Mouse (Mus musculus): ENCODE results near the gene Egln2. TPM values are rescaled to one million over a fixed set of nuclear protein-coding genes. Genes with fewer than 3 reads are reported as not detected.

Gene Egln2
- 92.3 and 94.7 TPM in 2 replicates for polyA plus RNA-seq (2015; fragmentation: Nextera tagmentation; extraction: Ambion mirVana)

GRCm38 (mm10) chr7:27166614-27167474, at the start of gene Egln2:
Gene Egln2, minus strand, starts transcription at chr7:27166802.
- H3K36me3 ChIP-seq, result peaks cover 16% of the 10 kb centered on the region
- H3K27me3 ChIP-seq (replicated peaks), result no peaks in the 10 kb centered on the region
- H3K4me1 ChIP-seq, result peaks cover 49% of the 10 kb centered on the region
- peak within 1 kb of the TSS; percentile 88 for H3K4me2 ChIP-seq
- H3K9me3 ChIP-seq (replicated peaks), result no peaks in the 10 kb centered on the region
- peak within 1 kb of the TSS; percentile 84 for H3K9ac ChIP-seq (replicated peaks)
- peak; percentile 89 for ATAC-seq (ENCODE audit: low FRiP score)
- WGBS, result 2% methylated on average over 61 of the region's 61 CpGs
- H3K4me3 ChIP-seq (replicated peaks), result peak within 1 kb of the TSS; percentile 75
- peak within 1 kb of the TSS; percentile 99 for H3K27ac ChIP-seq (replicated peaks)

GRCm38 (mm10) chr7:27212626-27213025, 46.0 kb upstream of the Egln2 start:
- H3K9me3 ChIP-seq (replicated peaks), result no peaks in the 10 kb centered on the region
- no peak overlapping the region for H3K4me3 ChIP-seq (replicated peaks)
- H3K9ac ChIP-seq (replicated peaks), result no peak overlapping the region
- H3K27ac ChIP-seq (replicated peaks), result no peak overlapping the region
- H3K36me3 ChIP-seq, result peaks cover 88% of the 10 kb centered on the region
- H3K27me3 ChIP-seq (replicated peaks), result no peaks in the 10 kb centered on the region
- ATAC-seq (ENCODE audit: low FRiP score), result no peak
- no peak overlapping the region for H3K4me2 ChIP-seq
- WGBS, result 91% methylated on average over 2 of the region's 2 CpGs
- H3K4me1 ChIP-seq, result no peaks in the 10 kb centered on the region

GRCm38 (mm10) chr7:27203730-27204449, 37.3 kb upstream of the Egln2 start:
- Histone ChIP-seq H3K9me3 (replicated peaks) (no peaks in the 10 kb centered on the region), H3K9ac (replicated peaks) (no peak overlapping the region), H3K4me3 (replicated peaks) (no peak overlapping the region), H3K4me1 (no peaks in the 10 kb centered on the region), H3K27ac (replicated peaks) (no peak overlapping the region), H3K36me3 (peaks cover 58% of the 10 kb centered on the region), H3K27me3 (replicated peaks) (no peaks in the 10 kb centered on the region), H3K4me2 (no peak overlapping the region)
- no peak for ATAC-seq (ENCODE audit: low FRiP score)
- WGBS, result 95% methylated on average over 8 of the region's 8 CpGs

- Histone ChIP-seq H3K4me2 (no peak overlapping the region), H3K4me3 (replicated peaks) (no peak overlapping the region), H3K4me1 (peaks cover 20% of the 10 kb centered on the region), H3K27me3 (replicated peaks) (no peaks in the 10 kb centered on the region), H3K27ac (replicated peaks) (no peak overlapping the region), H3K36me3 (peaks cover 21% of the 10 kb centered on the region), H3K9me3 (replicated peaks) (no peaks in the 10 kb centered on the region), H3K9ac (replicated peaks) (no peak overlapping the region)
- 97% methylated on average over 8 of the region's 8 CpGs for WGBS
- no peak for ATAC-seq (ENCODE audit: low FRiP score)
Observed at GRCm38 (mm10) chr7:27198779-27199178, 32.2 kb upstream of the Egln2 start.

GRCm38 (mm10) chr7:27198355-27198754, 31.8 kb upstream of the Egln2 start:
- no peaks in the 10 kb centered on the region for H3K27me3 ChIP-seq (replicated peaks)
- H3K9me3 ChIP-seq (replicated peaks), result no peaks in the 10 kb centered on the region
- H3K4me1 ChIP-seq, result peaks cover 24% of the 10 kb centered on the region
- H3K9ac ChIP-seq (replicated peaks), result no peak overlapping the region
- no peak for ATAC-seq (ENCODE audit: low FRiP score)
- no peak overlapping the region for H3K27ac ChIP-seq (replicated peaks)
- no peak overlapping the region for H3K4me2 ChIP-seq
- peaks cover 19% of the 10 kb centered on the region for H3K36me3 ChIP-seq
- no peak overlapping the region for H3K4me3 ChIP-seq (replicated peaks)

GRCm38 (mm10) chr7:27197634-27198033, 31.0 kb upstream of the Egln2 start:
- no peak overlapping the region for H3K9ac ChIP-seq (replicated peaks)
- H3K27ac ChIP-seq (replicated peaks), result no peak overlapping the region
- H3K4me1 ChIP-seq, result peaks cover 32% of the 10 kb centered on the region
- H3K36me3 ChIP-seq, result peaks cover 19% of the 10 kb centered on the region
- H3K4me2 ChIP-seq, result no peak overlapping the region
- 97% methylated on average over 8 of the region's 8 CpGs for WGBS
- H3K9me3 ChIP-seq (replicated peaks), result no peaks in the 10 kb centered on the region
- ATAC-seq (ENCODE audit: low FRiP score), result no peak
- no peaks in the 10 kb centered on the region for H3K27me3 ChIP-seq (replicated peaks)
- no peak overlapping the region for H3K4me3 ChIP-seq (replicated peaks)

- H3K27ac ChIP-seq (replicated peaks), result no peak overlapping the region
- no peaks in the 10 kb centered on the region for H3K27me3 ChIP-seq (replicated peaks)
- H3K4me2 ChIP-seq, result no peak overlapping the region
- peaks cover 34% of the 10 kb centered on the region for H3K4me1 ChIP-seq
- no peaks in the 10 kb centered on the region for H3K9me3 ChIP-seq (replicated peaks)
- peaks cover 19% of the 10 kb centered on the region for H3K36me3 ChIP-seq
- H3K4me3 ChIP-seq (replicated peaks), result no peak overlapping the region
- no peak for ATAC-seq (ENCODE audit: low FRiP score)
- WGBS, result 84% methylated on average over 3 of the region's 3 CpGs
- no peak overlapping the region for H3K9ac ChIP-seq (replicated peaks)
Observed at GRCm38 (mm10) chr7:27197136-27197535, 30.5 kb upstream of the Egln2 start.

- Histone ChIP-seq H3K9me3 (replicated peaks) (no peaks in the 10 kb centered on the region), H3K36me3 (peaks cover 28% of the 10 kb centered on the region), H3K9ac (replicated peaks) (peak within 1 kb of the TSS; percentile 91), H3K4me1 (peaks cover 34% of the 10 kb centered on the region), H3K27ac (replicated peaks) (peak within 1 kb of the TSS; percentile 99), H3K27me3 (replicated peaks) (no peaks in the 10 kb centered on the region), H3K4me2 (peak within 1 kb of the TSS; percentile 74), H3K4me3 (replicated peaks) (peak within 1 kb of the TSS; percentile 97)
- peak; percentile 98 for ATAC-seq (ENCODE audit: low FRiP score)
- under 1% methylated on average over 64 of the region's 64 CpGs for WGBS
Observed at GRCm38 (mm10) chr7:27195681-27196611, 29.3 kb upstream of the Egln2 start, which contains the start of the genes BC024978 and Snrpa. Gene BC024978, plus strand, starts transcription at chr7:27195781. Gene Snrpa, minus strand, starts transcription at chr7:27196271.

- H3K9ac ChIP-seq (replicated peaks), result no peak overlapping the region
- no peaks in the 10 kb centered on the region for H3K27me3 ChIP-seq (replicated peaks)
- H3K4me2 ChIP-seq, result peak overlapping the region; percentile 5
- ATAC-seq (ENCODE audit: low FRiP score), result no peak
- peaks cover 48% of the 10 kb centered on the region for H3K36me3 ChIP-seq
- H3K4me3 ChIP-seq (replicated peaks), result no peak overlapping the region
- H3K9me3 ChIP-seq (replicated peaks), result no peaks in the 10 kb centered on the region
- no peak overlapping the region for H3K27ac ChIP-seq (replicated peaks)
- H3K4me1 ChIP-seq, result peaks cover 34% of the 10 kb centered on the region
- 88% methylated on average over 4 of the region's 4 CpGs for WGBS
Observed at GRCm38 (mm10) chr7:27193731-27194130, 27.1 kb upstream of the Egln2 start.

GRCm38 (mm10) chr7:27192434-27192833, 25.8 kb upstream of the Egln2 start:
- no peaks in the 10 kb centered on the region for H3K9me3 ChIP-seq (replicated peaks)
- no peaks in the 10 kb centered on the region for H3K27me3 ChIP-seq (replicated peaks)
- no peak overlapping the region for H3K27ac ChIP-seq (replicated peaks)
- H3K9ac ChIP-seq (replicated peaks), result no peak overlapping the region
- no peak overlapping the region for H3K4me3 ChIP-seq (replicated peaks)
- 98% methylated on average over 5 of the region's 5 CpGs for WGBS
- peaks cover 60% of the 10 kb centered on the region for H3K36me3 ChIP-seq
- no peak for ATAC-seq (ENCODE audit: low FRiP score)
- H3K4me1 ChIP-seq, result peaks cover 34% of the 10 kb centered on the region
- H3K4me2 ChIP-seq, result no peak overlapping the region

GRCm38 (mm10) chr7:27189271-27189931, 22.8 kb upstream of the Egln2 start:
- Histone ChIP-seq H3K27ac (replicated peaks) (no peak overlapping the region), H3K9ac (replicated peaks) (no peak overlapping the region), H3K4me1 (peaks cover 20% of the 10 kb centered on the region), H3K36me3 (peaks cover 88% of the 10 kb centered on the region), H3K4me3 (replicated peaks) (no peak overlapping the region), H3K4me2 (no peak overlapping the region), H3K27me3 (replicated peaks) (no peaks in the 10 kb centered on the region), H3K9me3 (replicated peaks) (no peaks in the 10 kb centered on the region)
- no peak for ATAC-seq (ENCODE audit: low FRiP score)
- 90% methylated on average over 10 of the region's 10 CpGs for WGBS
